Mouse (Mus musculus) megakaryocyte-erythroid progenitor cell, adult 5-6 weeks (primary cell): Measurements from ENCODE around the gene Asb14. TPM values are rescaled to one million over a fixed set of nuclear protein-coding genes. Genes with fewer than 3 reads are reported as not detected.
"Not testable (repeated sequence)": the region's sequence is repeated elsewhere in the genome, so short reads cannot be mapped to it uniquely, and the experiment has no call there.

Experiments
- ATAC-seq: replicated peaks from 2 replicates; pipeline ENCODE4 v1.8.0; 2016; ENCODE audit warnings: mild to moderate bottlenecking, inconsistent platforms; ENCODE audit not compliant: severe bottlenecking, poor library complexity, low FRiP score, low TSS enrichment
- total RNA-seq, 2 experiments: library from RNA; stranded (forward) in 1 of 2; stranded (reverse) in 1 of 2; fragments of 200-1000, 215-1000 nt in 1 of 2; fragments of >200 nt in 1 of 2; fragmentation: Nextera tagmentation in 1 of 2; gene quantifications; 2 replicates each; pipeline ENCODE4 v1.2.3; 2014 to 2017

Asb14 gene
- 0.85 TPM in 1 of 2 replicates, not detected in the other for total RNA-seq (2014; fragmentation: Nextera tagmentation)
- total RNA-seq (2017) = not detected in 2 replicates

- no peak for ATAC-seq
These were observed at the start of gene Asb14 for GRCm38 (mm10) chr14:26894392-26894791. Gene Asb14, plus strand, starts transcription at chr14:26894557.

GRCm38 (mm10) chr14:26853053-26853452 lies 41.3 kb upstream of the Asb14 start:
- no peak for ATAC-seq

- no peak for ATAC-seq
These were observed 40.3 kb upstream of the Asb14 start for GRCm38 (mm10) chr14:26854066-26854465.

- 0 out of 2 replicates have a peak, but pooled peaks have one; percentile 18 for ATAC-seq
These were observed 36.0 kb upstream of the Asb14 start for GRCm38 (mm10) chr14:26858364-26858763.

- ATAC-seq = no peak
These were observed 35.3 kb upstream of the Asb14 start for GRCm38 (mm10) chr14:26859024-26859423.

- ATAC-seq = no peak
These were observed 27.0 kb upstream of the Asb14 start for GRCm38 (mm10) chr14:26867356-26867755.

- ATAC-seq = no peak
These were observed 26.1 kb upstream of the Asb14 start for GRCm38 (mm10) chr14:26868299-26868698.

- no peak for ATAC-seq
These were observed 15.6 kb upstream of the Asb14 start for GRCm38 (mm10) chr14:26878756-26879155.

GRCm38 (mm10) chr14:26879976-26880375 lies 14.4 kb upstream of the Asb14 start:
- ATAC-seq = no peak

GRCm38 (mm10) chr14:26881700-26882099 lies 12.7 kb upstream of the Asb14 start:
- peak; percentile 88 for ATAC-seq

GRCm38 (mm10) chr14:26887244-26887643 lies 7.1 kb upstream of the Asb14 start:
- no peak for ATAC-seq

GRCm38 (mm10) chr14:26890777-26891176 lies 3.6 kb upstream of the Asb14 start:
- ATAC-seq = peak; percentile 87

GRCm38 (mm10) chr14:26899490-26899889 lies 5.1 kb downstream of the Asb14 start:
- ATAC-seq = no peak

- ATAC-seq = no peak
These were observed 6.5 kb downstream of the Asb14 start for GRCm38 (mm10) chr14:26900893-26901292.

GRCm38 (mm10) chr14:26907401-26907800 lies 13.0 kb downstream of the Asb14 start:
- ATAC-seq = no peak

GRCm38 (mm10) chr14:26910461-26910860 lies 16.1 kb downstream of the Asb14 start:
- ATAC-seq = not testable (repeated sequence)

GRCm38 (mm10) chr14:26911201-26911600 lies 16.8 kb downstream of the Asb14 start:
- ATAC-seq = no peak

- no peak for ATAC-seq
These were observed 17.5 kb downstream of the Asb14 start for GRCm38 (mm10) chr14:26911826-26912225.

GRCm38 (mm10) chr14:26913681-26914268 lies 19.4 kb downstream of the Asb14 start:
- no peak for ATAC-seq

GRCm38 (mm10) chr14:26919310-26919709 lies 25.0 kb downstream of the Asb14 start:
- ATAC-seq = no peak

- ATAC-seq = peak; percentile 79
These were observed 29.5 kb downstream of the Asb14 start for GRCm38 (mm10) chr14:26923702-26924421.
